Mouse (Mus musculus): Measurements from ENCODE around the gene Sptbn4.

Gene Sptbn4

GRCm38 (mm10) chr7:27322291-27322690, 125.2 kb downstream of the Sptbn4 start:
- DNase-seq = no peak

DNA sequence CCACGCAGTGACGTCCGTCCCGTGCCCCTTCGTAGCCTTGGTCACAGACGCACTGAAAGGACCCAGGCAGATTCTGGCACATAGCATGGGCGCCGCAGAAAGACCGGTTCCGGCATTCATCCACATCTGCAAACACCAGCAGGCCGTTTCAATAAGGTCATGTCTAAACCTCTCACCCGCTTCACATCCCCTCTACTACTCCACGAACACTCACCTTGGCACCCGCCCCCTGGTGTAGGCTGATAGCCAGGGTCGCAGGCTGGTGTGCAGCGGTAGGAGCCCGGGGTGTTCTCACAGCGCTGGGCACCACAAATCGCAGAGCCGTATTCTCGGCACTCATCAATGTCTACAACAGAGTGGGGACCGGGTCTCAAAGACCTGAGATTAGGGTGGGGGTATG, 128.1 kb downstream of the Sptbn4 start:
- no peak for DNase-seq

DNA sequence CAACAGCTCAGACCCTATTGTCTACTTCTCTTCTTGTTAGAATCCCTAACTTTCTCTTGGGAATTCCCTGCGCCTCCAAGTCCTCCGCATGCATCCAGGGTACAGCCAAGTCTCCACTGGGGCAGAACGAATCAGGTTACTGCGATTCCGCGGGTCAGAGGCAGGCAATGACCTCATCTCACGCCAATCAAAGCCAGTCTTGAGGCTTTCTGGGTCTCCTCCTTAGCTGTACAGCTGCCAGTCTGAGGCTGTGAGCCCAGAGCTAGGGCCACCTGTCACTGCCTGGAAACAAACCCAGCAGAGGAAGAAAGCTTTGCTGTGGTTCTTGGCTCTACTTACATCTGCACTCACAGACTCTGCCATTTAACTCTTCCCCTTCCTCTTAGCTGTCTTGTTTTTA, 131.5 kb downstream of the Sptbn4 start:
- no peak for DNase-seq

DNA sequence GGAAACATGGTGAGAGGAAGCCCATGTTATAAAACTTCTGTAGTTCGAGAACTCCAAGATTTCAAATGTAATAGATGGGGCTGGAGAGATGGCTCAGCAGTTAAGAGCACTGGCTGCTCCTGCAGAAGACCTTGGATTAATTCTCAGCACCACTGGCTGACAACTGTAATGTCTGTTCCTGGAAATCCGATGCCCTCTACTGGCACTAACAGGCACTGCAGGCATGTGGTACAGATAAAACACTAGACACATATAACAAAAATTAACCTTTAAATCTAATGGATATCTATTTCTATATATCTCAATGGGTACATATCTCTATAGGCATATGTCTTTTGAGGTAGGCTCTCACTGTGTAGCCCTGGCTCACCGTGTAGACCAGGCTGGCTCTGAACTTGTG, 133.1 kb downstream of the Sptbn4 start:
- no peak for DNase-seq

DNA sequence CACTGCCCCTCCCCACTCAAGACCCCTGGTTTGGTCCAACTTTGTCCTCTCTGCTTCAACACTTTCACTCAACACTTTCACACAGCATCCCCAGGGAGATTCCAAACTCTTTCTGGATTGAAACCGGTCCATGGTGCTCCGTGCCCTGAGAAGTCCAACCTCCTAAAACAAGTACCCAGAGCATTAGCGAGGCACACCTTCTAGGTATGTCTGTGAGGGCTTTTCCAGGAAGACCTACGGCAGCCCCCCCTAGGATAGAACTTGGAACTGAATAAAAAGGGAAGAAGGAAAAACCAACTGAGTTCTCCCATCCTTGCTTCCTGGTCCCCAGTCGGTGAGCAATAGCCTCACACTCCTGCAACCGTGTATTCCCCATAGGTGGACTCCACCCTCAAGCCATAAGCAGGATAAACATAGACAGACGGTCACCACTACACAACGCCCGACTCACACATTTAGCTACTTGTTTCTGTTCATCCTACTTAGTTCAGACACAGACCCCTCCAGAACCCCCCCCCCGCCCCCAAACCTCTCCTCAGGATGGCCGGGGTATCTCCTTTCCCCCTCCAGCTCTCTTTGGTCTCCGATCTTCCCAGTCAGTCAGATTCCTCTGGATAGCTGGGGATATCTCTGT, 135.7 kb downstream of the Sptbn4 start:
- no peak for DNase-seq

DNA sequence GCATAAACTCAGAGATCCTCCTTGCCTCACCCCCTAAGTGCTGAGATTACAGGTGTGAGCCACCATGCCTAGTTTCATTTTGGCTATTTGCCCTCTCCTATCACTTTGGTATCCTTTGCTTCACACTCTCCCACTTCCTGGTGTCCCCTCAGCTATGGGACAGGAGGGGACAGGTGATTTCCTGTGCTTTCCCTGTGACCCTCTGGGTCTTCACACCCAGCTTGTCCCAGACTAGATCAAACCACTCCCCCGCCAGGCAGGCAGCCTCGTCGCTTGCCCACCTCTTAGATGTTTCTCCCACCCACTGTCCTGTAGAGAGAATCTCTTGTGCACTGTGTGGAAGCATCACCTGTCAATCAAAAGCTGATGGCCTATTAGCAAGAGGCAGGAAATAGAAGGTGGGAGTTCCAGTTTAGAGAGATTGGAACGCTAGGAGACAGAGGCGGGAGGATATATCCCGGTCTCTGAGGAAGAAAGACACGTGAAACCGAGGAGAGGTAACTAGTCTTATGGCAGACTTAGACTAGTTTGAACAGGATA, 136.4 kb downstream of the Sptbn4 start:
- no peak for DNase-seq

GRCm38 (mm10) chr7:27310306-27310705, 137.2 kb downstream of the Sptbn4 start:
- peak; percentile 51 for DNase-seq

DNA sequence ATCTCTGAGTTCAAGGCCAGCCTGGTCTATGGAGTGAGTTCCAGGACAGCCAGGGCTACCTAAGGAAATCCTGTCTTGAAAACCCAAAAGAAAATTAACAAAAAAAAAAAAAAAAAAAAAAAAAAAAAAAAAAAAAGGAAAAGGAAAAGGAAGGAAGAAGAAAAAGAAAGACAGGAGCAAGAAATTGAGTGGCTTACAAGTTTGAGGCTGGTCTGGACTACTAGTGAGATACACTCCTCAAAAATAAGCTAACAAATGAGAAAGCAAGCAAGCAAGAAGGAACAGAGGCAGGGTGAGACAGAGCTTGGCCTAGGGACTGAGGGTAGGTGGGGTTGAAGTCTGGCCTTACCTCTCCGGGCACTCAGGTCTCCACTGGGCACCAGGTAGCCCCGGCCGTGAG, 137.7 kb downstream of the Sptbn4 start:
- DNase-seq = no peak

DNA sequence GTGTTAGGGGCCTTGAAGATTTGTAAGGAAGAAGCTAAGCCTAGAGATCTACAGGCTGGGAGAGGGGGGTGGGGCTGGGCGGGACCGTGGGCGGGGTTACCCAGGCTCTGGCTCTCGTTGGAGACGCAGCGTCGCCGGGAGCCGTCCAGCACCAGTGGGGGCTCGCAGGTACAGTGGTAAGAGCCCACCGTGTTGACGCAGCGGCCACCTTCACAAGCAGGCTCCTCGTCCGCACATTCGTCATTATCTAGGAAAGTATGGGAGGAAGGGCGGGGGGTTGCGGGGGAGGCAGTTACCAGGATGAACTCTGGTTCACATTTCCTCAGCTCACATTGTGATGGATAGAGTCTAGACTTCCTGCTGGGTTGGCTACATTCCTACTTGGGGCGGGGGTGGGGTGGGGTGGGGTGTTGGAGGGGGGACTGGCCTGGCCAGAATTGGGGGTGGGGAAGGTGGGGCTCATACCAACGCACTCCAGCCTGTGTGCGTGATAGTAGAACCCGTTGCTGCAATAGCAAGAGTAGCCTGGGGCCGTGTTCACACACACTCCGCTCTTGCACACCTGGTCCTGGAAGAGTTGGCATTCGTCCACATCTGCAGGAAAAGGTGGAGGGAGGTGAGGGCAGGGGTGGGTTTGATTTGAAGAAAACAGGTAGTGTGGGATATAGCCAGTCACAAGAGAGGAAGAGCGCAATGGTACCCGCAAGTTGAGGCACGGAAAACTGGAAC, 138.5 kb downstream of the Sptbn4 start:
- DNase-seq = peak; percentile 62

DNA sequence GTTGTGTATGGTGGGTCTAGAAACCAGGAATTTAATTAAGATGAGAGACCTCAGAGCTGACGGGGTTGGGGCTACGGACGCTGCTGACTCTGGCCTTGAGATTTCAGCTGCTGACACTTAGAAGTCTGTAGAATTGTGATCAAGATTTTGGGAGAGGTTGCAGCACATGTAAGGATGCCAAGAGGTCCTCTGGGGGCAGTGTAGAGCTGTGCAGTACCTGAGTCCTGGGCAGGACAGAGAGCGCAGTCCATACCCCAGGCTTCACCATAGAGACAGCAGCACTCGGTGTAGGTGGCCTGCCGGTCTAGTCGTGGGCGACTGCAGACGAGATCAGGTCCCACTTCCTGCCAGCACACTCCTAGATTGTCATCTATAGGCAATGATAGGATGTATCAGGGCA, 139.9 kb downstream of the Sptbn4 start:
- no peak for DNase-seq

Measured in kidney, postnatal 14 days (tissue).